Mouse (Mus musculus) gastrocnemius, postnatal 10 days (tissue): ENCODE measurements around the gene Panx1. TPM values are rescaled to one million over a fixed set of nuclear protein-coding genes. Genes with fewer than 3 reads are reported as not detected.

Experiments used
- DNase-seq: peaks from one replicate; pipeline ENCODE4 v3.0.0; 2021; ENCODE audit warnings: mixed read lengths
- long read RNA-seq, 2 experiments: library from polyadenylated mRNA; stranded (forward); transcript quantifications; one replicate each; pipeline ENCODE4 v2.0.0; 2021
- total RNA-seq, 2 experiments: library from RNA; stranded (reverse); gene quantifications; 2 replicates each; pipeline ENCODE4 v1.2.3; 2021

Gene Panx1
- total RNA-seq: 10 to 100 TPM; 28.9 to 40.4 TPM
- long read RNA-seq, experiment 1, full-length matches to known transcripts: 38 of 45 reads
- long read RNA-seq, experiment 1, partial matches to known transcripts: 4 of 45 reads
- long read RNA-seq, experiment 1, other reads (novel, unspliced or antisense): 3 of 45 reads
- long read RNA-seq, experiment 2, full-length matches to known transcripts: 39 of 45 reads
- long read RNA-seq, experiment 2, partial matches to known transcripts: 5 of 45 reads
- long read RNA-seq, experiment 2, other reads (novel, unspliced or antisense): 1 of 45 reads

- DNase-seq: peak; percentile 66
Measured at GRCm38 (mm10) chr9:15045084-15045669, at the start of gene Panx1. Gene Panx1, minus strand, starts transcription at chr9:15045478.

- DNase-seq: no peak
Measured at GRCm38 (mm10) chr9:15068686-15069295, 23.5 kb upstream of the Panx1 start.

- DNase-seq: no peak
Measured at GRCm38 (mm10) chr9:15067995-15068685, 22.9 kb upstream of the Panx1 start.

GRCm38 (mm10) chr9:15064176-15064575 lies 18.9 kb upstream of the Panx1 start:
- no peak for DNase-seq

- no peak for DNase-seq
Measured at GRCm38 (mm10) chr9:15060847-15061246, 15.6 kb upstream of the Panx1 start.

- no peak for DNase-seq
Measured at GRCm38 (mm10) chr9:15060026-15060425, 14.7 kb upstream of the Panx1 start.

GRCm38 (mm10) chr9:15045740-15046139 lies 462 bp upstream of the Panx1 start:
- DNase-seq: no peak

- DNase-seq: no peak
Measured at GRCm38 (mm10) chr9:15044391-15045083, 741 bp downstream of the Panx1 start.

GRCm38 (mm10) chr9:15041556-15041955 lies 3.7 kb downstream of the Panx1 start:
- no peak for DNase-seq

- no peak for DNase-seq
Measured at GRCm38 (mm10) chr9:15039848-15040247, 5.4 kb downstream of the Panx1 start.

GRCm38 (mm10) chr9:15037704-15038103 lies 7.6 kb downstream of the Panx1 start:
- no peak for DNase-seq

- DNase-seq: no peak
Measured at GRCm38 (mm10) chr9:15037237-15037636, 8.0 kb downstream of the Panx1 start.

- no peak for DNase-seq
Measured at GRCm38 (mm10) chr9:15036807-15037206, 8.5 kb downstream of the Panx1 start.

- DNase-seq: no peak
Measured at GRCm38 (mm10) chr9:15036405-15036804, 8.9 kb downstream of the Panx1 start.

- DNase-seq: no peak
Measured at GRCm38 (mm10) chr9:15035979-15036378, 9.3 kb downstream of the Panx1 start.

GRCm38 (mm10) chr9:15034546-15035273 lies 10.6 kb downstream of the Panx1 start:
- DNase-seq: no peak

- DNase-seq: peak; percentile 30
Measured at GRCm38 (mm10) chr9:15033568-15034160, 11.6 kb downstream of the Panx1 start.

- no peak for DNase-seq
Measured at GRCm38 (mm10) chr9:15032797-15033196, 12.5 kb downstream of the Panx1 start.

GRCm38 (mm10) chr9:15030771-15031170 lies 14.5 kb downstream of the Panx1 start:
- DNase-seq: peak; percentile 72

- DNase-seq: peak; percentile 75
Measured at GRCm38 (mm10) chr9:15029025-15029727, 16.1 kb downstream of the Panx1 start.

- no peak for DNase-seq
Measured at GRCm38 (mm10) chr9:15027725-15028124, 17.6 kb downstream of the Panx1 start.
